Mouse (Mus musculus): Measurements from ENCODE around the gene Gorasp2.

DNA sequence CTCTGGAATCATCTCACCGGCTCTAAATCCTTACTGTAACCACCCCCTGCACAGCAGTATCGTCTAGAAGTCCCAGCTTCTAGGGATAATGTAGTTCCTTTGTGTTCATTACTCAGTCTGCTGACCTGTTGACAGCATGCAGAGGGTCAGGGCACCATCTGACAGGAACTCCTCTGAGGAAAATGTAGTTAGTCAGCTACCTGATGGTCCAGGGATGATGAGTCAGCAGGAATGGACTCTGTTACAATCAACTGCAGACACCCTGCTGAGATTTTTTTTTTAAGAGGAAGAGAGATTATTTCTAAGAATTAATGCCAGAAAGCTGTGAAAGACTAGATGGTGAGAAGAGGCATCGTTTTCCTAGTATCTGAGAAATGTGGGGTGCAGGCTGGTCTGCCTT is 44.8 kb upstream of the Gorasp2 start:
- TF ChIP-seq POLR2A (IDR thresholded peaks at IDR 0.05; ENCODE audit: insufficient read length, low read depth) (no peak), E2F4 (IDR thresholded peaks at IDR 0.05; ENCODE audit: insufficient read depth) (no peak)

Measured in myocyte (in vitro differentiated cells).